Comparison of ENCODE assay signal across 21 mouse cellular contexts in genomic region chr1:69634259-69634658, GRCm38 (mm10). TPM values are rescaled to one million over a fixed set of nuclear protein-coding genes. Genes with fewer than 3 reads are reported as not detected.
DNase-seq lines count a peak whose midpoint lies in the region; ATAC-seq and TF ChIP-seq lines count a peak whose summit lies in the region.
"Had no signal": no experiment of that assay in that cellular context is flagged by ENCODE, and none has a peak within 500 bp of the region (broad histone marks: within the 10 kb centered on the region; RNA-seq: fewer than 3 reads in every experiment).

No protein-coding gene starts in this region.

- no peak overlapping the region for H3K4me2 ChIP-seq in liver, embryonic 12.5 days
- no peak overlapping the region for H3K4me2 ChIP-seq in stomach, postnatal 0 days (replicated peaks; ENCODE audit: low read depth)

- no peak for ATAC-seq in liver, embryonic 12.5 days
- peak; percentile 80 for ATAC-seq in stomach, postnatal 0 days (ENCODE audit: low FRiP score, low TSS enrichment)
- ATAC-seq: activated CD4-positive, CD25-positive, alpha-beta regulatory T cell, adult 4 months; CD4-positive, CD25-positive, alpha-beta regulatory T cell, adult 4 months; Patski had no signal

- no peak for TF ChIP-seq CTCF in gastrocnemius, adult 2 months (IDR thresholded peaks at IDR 0.05)
- no peak for TF ChIP-seq CTCF in liver, adult 2 months (IDR thresholded peaks at IDR 0.05; ENCODE audit: low read depth, low read length)
- no peak for TF ChIP-seq CTCF in stomach, postnatal 0 days (IDR thresholded peaks at IDR 0.05; ENCODE audit: low read depth)

- H3K9me3 ChIP-seq in liver, embryonic 12.5 days (replicated peaks), result no peaks in the 10 kb centered on the region
- no peaks in the 10 kb centered on the region for H3K9me3 ChIP-seq in stomach, postnatal 0 days (ENCODE audit: control insufficient read depth, low read length)
- H3K9me3 ChIP-seq: G1E had no signal

- DNase-seq in gastrocnemius, adult 2 months, result no peak
- no peak for DNase-seq in gastrocnemius, postnatal 36 days
- DNase-seq in liver, adult 2 months (ENCODE audit: extremely low read depth, low read depth, low spot score), result peak; percentile 80
- DNase-seq in stomach, postnatal 0 days (ENCODE audit: low spot score), result no peak
- no peak for DNase-seq in kidney, postnatal 10 days
- DNase-seq: adrenal gland, adult 2 months; adrenal gland, adult 8-10 months; adrenal gland, postnatal 10 days; adrenal gland, postnatal 14 days; adrenal gland, postnatal 25 days; adrenal gland, postnatal 36 days; B cell, adult 2 months; cerebellum, adult 11 months; cerebellum, adult 11-12 months; cerebellum, adult 18-20 months had no signal

- no peak overlapping the region for H3K4me3 ChIP-seq in gastrocnemius, adult 2 months
- no peak overlapping the region for H3K4me3 ChIP-seq in liver, adult 2 months (ENCODE audit: insufficient read depth, low read depth, low read length)
- no peak overlapping the region for H3K4me3 ChIP-seq in liver, embryonic 12.5 days
- H3K4me3 ChIP-seq in stomach, postnatal 0 days (ENCODE audit: low read depth, low read length), result no peak overlapping the region

- TF ChIP-seq EP300 in stomach, postnatal 0 days (optimal IDR thresholded peaks at IDR 0.05), result no peak

- H3K79me2 ChIP-seq in liver, adult 2 months (ENCODE audit: control insufficient read depth, insufficient read depth, low read length), result no peaks in the 10 kb centered on the region

- no peak overlapping the region for H3K9ac ChIP-seq in liver, adult 2 months (ENCODE audit: low read depth, low read length)
- H3K9ac ChIP-seq in liver, embryonic 12.5 days, result no peak overlapping the region
- H3K9ac ChIP-seq in stomach, postnatal 0 days (ENCODE audit: low read length), result no peak overlapping the region

- H3K36me3 ChIP-seq in liver, adult 2 months (ENCODE audit: control insufficient read depth, insufficient read depth, low read length), result no peaks in the 10 kb centered on the region
- no peaks in the 10 kb centered on the region for H3K36me3 ChIP-seq in liver, embryonic 12.5 days
- no peaks in the 10 kb centered on the region for H3K36me3 ChIP-seq in stomach, postnatal 0 days (ENCODE audit: control insufficient read depth, insufficient read depth, low read length)

- WGBS in liver, adult 2 months, result 40% methylated on average over 2 of the region's 2 CpGs
- WGBS in liver, embryonic 12.5 days (ENCODE audit: insufficient replicate concordance), result 81% methylated on average over 2 of the region's 2 CpGs
- 71% methylated on average over 2 of the region's 2 CpGs for WGBS in stomach, postnatal 0 days

- H3K27me3 ChIP-seq in liver, adult 2 months (ENCODE audit: control insufficient read depth, insufficient read depth, low read length), result no peaks in the 10 kb centered on the region
- no peaks in the 10 kb centered on the region for H3K27me3 ChIP-seq in liver, embryonic 12.5 days (replicated peaks)
- no peaks in the 10 kb centered on the region for H3K27me3 ChIP-seq in stomach, postnatal 0 days (ENCODE audit: control insufficient read depth, insufficient read depth, low read length)
- H3K27me3 ChIP-seq: CH12.LX, Patski had no signal

- H3K27ac ChIP-seq in gastrocnemius, adult 2 months, result peak overlapping the region; percentile 69
- H3K27ac ChIP-seq in liver, adult 2 months (replicated peaks; ENCODE audit: insufficient read depth, low read depth, low read length), result no peak overlapping the region
- H3K27ac ChIP-seq in liver, embryonic 12.5 days, result no peak overlapping the region
- H3K27ac ChIP-seq in stomach, postnatal 0 days (replicated peaks), result no peak overlapping the region

- no peaks in the 10 kb centered on the region; the same call in 1 of the 2 replicates for H3K4me1 ChIP-seq in liver, adult 2 months (ENCODE audit: control insufficient read depth, insufficient read depth, low read length)
- H3K4me1 ChIP-seq in liver, embryonic 12.5 days, result peaks cover 5% of the 10 kb centered on the region
- H3K4me1 ChIP-seq in stomach, postnatal 0 days (replicated peaks; ENCODE audit: control insufficient read depth, insufficient read depth), result no peaks in the 10 kb centered on the region

- TF ChIP-seq POLR2A in liver, adult 2 months (IDR thresholded peaks at IDR 0.05; ENCODE audit: extremely low read depth, insufficient read depth, low read length), result no peak

- intact Hi-C loops in gastrocnemius, adult 2 months (cut with DNase I), result no loop called here
- intact Hi-C loops in gastrocnemius, postnatal 36 days (cut with DNase I), result no loop called here

RNA-seq across cellular contexts. Expression of gene Ikzf2, which starts 52.8 kb away (rescaled TPM):
- total RNA-seq in gastrocnemius, adult 2 months (2021), result 10 to 100 TPM; 15.0 to 24.4 TPM
- total RNA-seq in gastrocnemius, postnatal 36 days (2021), result 10 to 100 TPM; 10.8 to 11.3 TPM
- total RNA-seq in liver, adult 2 months (2014; rRNA removed), result 0.55 and 0.81 TPM in 2 replicates
- polyA plus RNA-seq in liver, adult 2 months (2012; rRNA removed), result 0.02 and 0.04 TPM in 2 replicates
- polyA plus RNA-seq in liver, embryonic 12.5 days (2016; fragmentation: Nextera tagmentation; extraction: Ambion mirVana), result 1.6 and 1.9 TPM in 2 replicates
- polyA plus RNA-seq in stomach, postnatal 0 days (2015; fragmentation: Nextera tagmentation; extraction: Ambion mirVana), result 2.4 and 2.5 TPM in 2 replicates
- total RNA-seq: CH12.LX had no signal
